Mouse (Mus musculus) urinary bladder, postnatal 10 days (tissue): ENCODE results near the gene Clec2e.

Source experiments
- DNase-seq: peaks from one replicate; pipeline ENCODE4 v3.0.0; 2022; ENCODE audit warnings: low spot score

The Clec2e gene

GRCm38 (mm10) chr6:129058013-129058412 is 42.7 kb downstream of the Clec2e start:
- no peak for DNase-seq

- DNase-seq = no peak
These were observed 44.5 kb downstream of the Clec2e start for GRCm38 (mm10) chr6:129056237-129056636.

- DNase-seq = no peak
These were observed 49.0 kb downstream of the Clec2e start for GRCm38 (mm10) chr6:129051731-129052130.

- no peak for DNase-seq
These were observed 49.6 kb downstream of the Clec2e start for GRCm38 (mm10) chr6:129051086-129051485.

- DNase-seq = no peak
These were observed 51.0 kb downstream of the Clec2e start for GRCm38 (mm10) chr6:129049596-129050251.

GRCm38 (mm10) chr6:129048857-129049473 is 51.7 kb downstream of the Clec2e start:
- no peak for DNase-seq

- no peak for DNase-seq
These were observed 52.3 kb downstream of the Clec2e start for GRCm38 (mm10) chr6:129048381-129048780.

GRCm38 (mm10) chr6:129045601-129046000 is 55.1 kb downstream of the Clec2e start, which contains the start of gene Klrb1f:
Gene Klrb1f (plus strand): TSS chr6:129045901.
- no peak for DNase-seq

- DNase-seq = no peak
These were observed 58.2 kb downstream of the Clec2e start for GRCm38 (mm10) chr6:129042470-129042869.
